Mouse (Mus musculus) MEL-GATA-1-ER (cell line): Measurements from ENCODE around the gene Bzw1.

Source experiments
- DNase-seq: peaks from one replicate; pipeline ENCODE4 v3.0.0-alpha.2; 2012; ENCODE audit warnings: low read depth; ENCODE audit errors: extremely low read depth

The Bzw1 gene

GRCm38 (mm10) chr1:58396179-58396578 is 3.5 kb downstream of the Bzw1 start:
- no peak for DNase-seq

GRCm38 (mm10) chr1:58397731-58398130 is 5.0 kb downstream of the Bzw1 start:
- no peak for DNase-seq

GRCm38 (mm10) chr1:58401396-58401795 is 8.7 kb downstream of the Bzw1 start:
- DNase-seq = no peak

- DNase-seq = no peak
Observed at GRCm38 (mm10) chr1:58403745-58404144, 11.0 kb downstream of the Bzw1 start.

GRCm38 (mm10) chr1:58407321-58407720 is 14.6 kb downstream of the Bzw1 start:
- DNase-seq = no peak

GRCm38 (mm10) chr1:58408141-58408540 is 15.4 kb downstream of the Bzw1 start:
- DNase-seq = no peak

- DNase-seq = no peak
Observed at GRCm38 (mm10) chr1:58409553-58410197, 17.0 kb downstream of the Bzw1 start.

GRCm38 (mm10) chr1:58410198-58410588 is 17.5 kb downstream of the Bzw1 start:
- DNase-seq = no peak

- no peak for DNase-seq
Observed at GRCm38 (mm10) chr1:58410776-58411175, 18.1 kb downstream of the Bzw1 start.

GRCm38 (mm10) chr1:58415442-58415841 is 22.7 kb downstream of the Bzw1 start:
- no peak for DNase-seq

- no peak for DNase-seq
Observed at GRCm38 (mm10) chr1:58416048-58416447, 23.4 kb downstream of the Bzw1 start.

- no peak for DNase-seq
Observed at GRCm38 (mm10) chr1:58420032-58420431, 27.3 kb downstream of the Bzw1 start.

- DNase-seq = no peak
Observed at GRCm38 (mm10) chr1:58420961-58421360, 28.3 kb downstream of the Bzw1 start.

GRCm38 (mm10) chr1:58422879-58423278 is 30.2 kb downstream of the Bzw1 start:
- peak; percentile 84 for DNase-seq

GRCm38 (mm10) chr1:58423371-58424248 is 30.9 kb downstream of the Bzw1 start, which contains the start of gene Clk1:
Gene Clk1 (minus strand): TSS chr1:58424066.
- peak; percentile 88 for DNase-seq

GRCm38 (mm10) chr1:58424551-58424950 is 31.9 kb downstream of the Bzw1 start:
- no peak for DNase-seq

GRCm38 (mm10) chr1:58444691-58445090 is 52.0 kb downstream of the Bzw1 start:
- DNase-seq = peak; percentile 44

GRCm38 (mm10) chr1:58445143-58445722 is 52.5 kb downstream of the Bzw1 start, which contains the start of the genes Nif3l1 and Ppil3:
Gene Nif3l1 (plus strand): TSS chr1:58445151.
Gene Ppil3 (minus strand): TSS chr1:58445486.
- DNase-seq = peak; percentile 99

- DNase-seq = no peak
Observed at GRCm38 (mm10) chr1:58445861-58446260, 53.2 kb downstream of the Bzw1 start.

- DNase-seq = no peak
Observed at GRCm38 (mm10) chr1:58447766-58448165, 55.1 kb downstream of the Bzw1 start.

- no peak for DNase-seq
Observed at GRCm38 (mm10) chr1:58448396-58448795, 55.7 kb downstream of the Bzw1 start.

- no peak for DNase-seq
Observed at GRCm38 (mm10) chr1:58454316-58454715, 61.6 kb downstream of the Bzw1 start.
